Mouse (Mus musculus) CH12.LX (cell line): ENCODE data around the gene Ldah.

ENCODE experiments used
- CHD1 ChIP-seq: IDR thresholded peaks from 2 replicates; pipeline ENCODE4 v1.6.1; 2012; ENCODE audit warnings: low read depth, low read length, improper control_type of control experiment, inconsistent platforms
- CHD2 ChIP-seq: IDR thresholded peaks from 2 replicates; pipeline ENCODE4 v1.6.1; 2011; ENCODE audit warnings: low read length, improper control_type of control experiment
- CTCF ChIP-seq, 2 experiments: IDR thresholded peaks in 1 of 2; conservative IDR thresholded peaks in 1 of 2; 2 replicates each; pipeline ENCODE4 v1.5.1; 2011 to 2012; ENCODE audit warnings: low read depth in 2 of 2, low read length in 2 of 2, improper control_type of control experiment in 1 of 2, inconsistent platforms in 1 of 2, mild to moderate bottlenecking in 1 of 2, moderate library complexity in 1 of 2
- E2F4 ChIP-seq: IDR thresholded peaks from 2 replicates; pipeline ENCODE4 v1.6.1; 2011; ENCODE audit warnings: low read depth, low read length, improper control_type of control experiment; ENCODE audit not compliant: insufficient replicate concordance
- KAT2A ChIP-seq: IDR thresholded peaks from 2 replicates; pipeline ENCODE4 v1.6.1; 2012; ENCODE audit warnings: low read length, improper control_type of control experiment, inconsistent platforms; ENCODE audit not compliant: insufficient replicate concordance
- POLR2A ChIP-seq: IDR thresholded peaks from 2 replicates; pipeline ENCODE4 v1.6.1; 2011; ENCODE audit warnings: low read depth, mild to moderate bottlenecking, improper control_type of control experiment, low read length
- UBTF ChIP-seq: IDR thresholded peaks from 2 replicates; pipeline ENCODE4 v1.6.1; 2012; ENCODE audit warnings: low read depth, mild to moderate bottlenecking, inconsistent platforms, low read length, improper control_type of control experiment, moderate library complexity
- USF1 ChIP-seq: IDR thresholded peaks from 2 replicates; pipeline ENCODE4 v1.6.1; 2014; ENCODE audit warnings: low read depth, mild to moderate bottlenecking, inconsistent platforms, low read length, improper control_type of control experiment
- USF2 ChIP-seq: conservative IDR thresholded peaks from 2 replicates; pipeline ENCODE4 v1.6.1; 2011; ENCODE audit warnings: low read depth, low read length, improper control_type of control experiment
- ZMIZ1 ChIP-seq: IDR thresholded peaks from 2 replicates; pipeline ENCODE4 v1.6.1; 2012; ENCODE audit warnings: low read depth, mild to moderate bottlenecking, inconsistent platforms, low read length, improper control_type of control experiment

- TF ChIP-seq CHD2, result no peak
- no peak for TF ChIP-seq E2F4
- no peak for TF ChIP-seq ZMIZ1
- TF ChIP-seq CTCF (conservative IDR thresholded peaks at IDR 0.05 in 1 of 2, IDR thresholded peaks at IDR 0.05 in 1 of 2; ENCODE audit: low read depth in 2 of 2, low read length in 2 of 2), result peak in 1 of 2 experiments; percentile 53; a peak in 2 of 4 replicates
- TF ChIP-seq USF2, result no peak
- no peak for TF ChIP-seq UBTF
- TF ChIP-seq USF1, result no peak
- TF ChIP-seq POLR2A, result no peak
- TF ChIP-seq KAT2A, result no peak
- TF ChIP-seq CHD1, result no peak
These were observed 80.1 kb downstream of the Ldah start for GRCm38 (mm10) chr12:8287970-8288369.
